Mouse (Mus musculus): ENCODE data around the gene Ttc1. TPM values are rescaled to one million over a fixed set of nuclear protein-coding genes. Genes with fewer than 3 reads are reported as not detected.

Ttc1 gene
- polyA plus RNA-seq, 1 experiment from 2014 or later: 53.7 TPM

GRCm38 (mm10) chr11:43682415-43683217 is 65.2 kb downstream of the Ttc1 start:
- H3K27me3 ChIP-seq (replicated peaks; ENCODE audit: control insufficient read depth, insufficient read depth, low read length): no peaks in the 10 kb centered on the region
- peak overlapping the region; percentile 86 for H3K4me3 ChIP-seq (ENCODE audit: low read length)
- H3K9me3 ChIP-seq (ENCODE audit: control insufficient read depth, low read length): no peaks in the 10 kb centered on the region
- peak overlapping the region; percentile 95 for H3K9ac ChIP-seq (ENCODE audit: low read depth, low read length)
- peaks cover 6% of the 10 kb centered on the region for H3K4me1 ChIP-seq (ENCODE audit: control insufficient read depth, insufficient read depth, low read length)
- H3K27ac ChIP-seq (ENCODE audit: low read length): peak overlapping the region; percentile 87
- H3K36me3 ChIP-seq (ENCODE audit: control insufficient read depth, insufficient read depth, low read length): no peaks in the 10 kb centered on the region
- peak; percentile 44 for ATAC-seq
- peak overlapping the region; percentile 78 for H3K4me2 ChIP-seq (ENCODE audit: low read depth, low read length)
- under 1% methylated on average over 61 of the region's 72 CpGs for WGBS

GRCm38 (mm10) chr11:43681472-43682414 is 66.1 kb downstream of the Ttc1 start, which contains the start of gene Pwwp2a:
Gene Pwwp2a, plus strand, starts transcription at chr11:43681998.
- WGBS: under 1% methylated on average over 56 of the region's 87 CpGs
- no peaks in the 10 kb centered on the region for H3K27me3 ChIP-seq (replicated peaks; ENCODE audit: control insufficient read depth, insufficient read depth, low read length)
- ATAC-seq: peak; percentile 99
- H3K27ac ChIP-seq (ENCODE audit: low read length): peak within 1 kb of the TSS; percentile 87
- peak within 1 kb of the TSS; percentile 78 for H3K4me2 ChIP-seq (ENCODE audit: low read depth, low read length)
- no peaks in the 10 kb centered on the region for H3K9me3 ChIP-seq (ENCODE audit: control insufficient read depth, low read length)
- H3K4me1 ChIP-seq (ENCODE audit: control insufficient read depth, insufficient read depth, low read length): peaks cover 6% of the 10 kb centered on the region
- H3K4me3 ChIP-seq (ENCODE audit: low read length): peak within 1 kb of the TSS; percentile 86
- no peaks in the 10 kb centered on the region for H3K36me3 ChIP-seq (ENCODE audit: control insufficient read depth, insufficient read depth, low read length)
- peak within 1 kb of the TSS; percentile 95 for H3K9ac ChIP-seq (ENCODE audit: low read depth, low read length)

Other genes starting within 250 kb of the Ttc1 start
- gene Ccnjl, start 219.2 kb downstream of the Ttc1 start, polyA plus RNA-seq (2015; fragmentation: Nextera tagmentation; extraction: Ambion mirVana): 14.6 and 15.0 TPM in 2 replicates
- 4.1 and 5.0 TPM in 2 replicates for gene 4933415A04Rik, start 161.0 kb downstream of the Ttc1 start, polyA plus RNA-seq (2015; fragmentation: Nextera tagmentation; extraction: Ambion mirVana)
- 2.4 and 5.2 TPM in 2 replicates for gene Fabp6, start 146.5 kb downstream of the Ttc1 start, polyA plus RNA-seq (2015; fragmentation: Nextera tagmentation; extraction: Ambion mirVana)
- gene Pwwp2a, start 66.0 kb downstream of the Ttc1 start, polyA plus RNA-seq (2015; fragmentation: Nextera tagmentation; extraction: Ambion mirVana): 7.6 and 8.6 TPM in 2 replicates
- 0.22 and 0.35 TPM in 2 replicates for gene Adra1b, start 153.2 kb upstream of the Ttc1 start, polyA plus RNA-seq (2015; fragmentation: Nextera tagmentation; extraction: Ambion mirVana)

Data from intestine, embryonic 16.5 days (tissue).